Mouse (Mus musculus): ENCODE data around the gene Hk2.
"Not testable (repeated sequence)": the region's sequence is repeated elsewhere in the genome, so short reads cannot be mapped to it uniquely, and the experiment has no call there.

Gene Hk2

DNA sequence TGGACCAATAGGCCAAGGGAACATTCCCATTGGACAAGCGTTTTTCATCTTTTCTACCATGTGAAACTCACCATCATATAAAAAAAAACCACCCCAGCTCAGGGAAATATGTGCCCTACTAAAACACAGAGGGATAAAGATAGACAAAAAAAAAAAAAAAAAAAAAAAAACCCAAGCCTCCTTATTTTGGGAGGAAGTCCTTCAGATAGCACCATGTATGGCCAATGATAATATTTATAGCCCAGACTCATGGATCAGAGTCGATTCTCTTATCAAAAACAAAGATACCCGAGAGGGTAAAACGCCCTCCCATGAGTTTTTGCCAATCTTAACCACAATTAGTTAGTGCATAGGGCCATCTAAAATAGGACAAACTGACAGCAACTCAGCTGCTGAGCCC lies 84.8 kb downstream of the Hk2 start:
- no peak for DNase-seq (ENCODE audit: extremely low spot score, low spot score)

DNA sequence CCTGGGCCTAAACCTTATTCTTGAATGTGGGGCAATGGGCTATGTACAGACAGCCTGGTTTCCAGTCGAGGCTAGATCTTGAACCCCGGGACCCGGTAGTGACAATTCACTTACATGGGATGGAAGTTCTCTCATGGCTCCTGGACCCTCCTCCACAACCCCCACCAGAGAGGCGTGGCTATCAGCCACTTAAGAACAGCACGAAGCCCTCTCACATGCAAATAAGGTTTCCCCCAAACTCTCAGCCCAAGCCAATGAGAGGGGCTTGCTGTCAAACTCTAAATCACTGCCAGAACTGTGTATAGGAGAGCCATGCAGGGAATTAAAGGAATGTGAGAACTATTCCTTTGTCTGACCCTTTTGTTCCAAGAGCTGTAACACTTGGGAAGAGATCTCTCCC lies 85.7 kb downstream of the Hk2 start:
- DNase-seq (ENCODE audit: extremely low spot score, low spot score): not testable (repeated sequence)

- DNase-seq (ENCODE audit: extremely low spot score, low spot score): no peak
These were observed 90.1 kb downstream of the Hk2 start for GRCm38 (mm10) chr6:82684136-82684535.

GRCm38 (mm10) chr6:82679286-82679685 lies 95.0 kb downstream of the Hk2 start:
- not testable (repeated sequence) for DNase-seq (ENCODE audit: extremely low spot score, low spot score)

GRCm38 (mm10) chr6:82677629-82678028 lies 96.6 kb downstream of the Hk2 start:
- DNase-seq (ENCODE audit: extremely low spot score, low spot score): not testable (repeated sequence)
